Mouse (Mus musculus): ENCODE results near the gene Tnfsf9.
A peak's percentile ranks its signal among the peaks of the same experiment; 100 is the strongest.
"Not testable (repeated sequence)": the region's sequence is repeated elsewhere in the genome, so short reads cannot be mapped to it uniquely, and the experiment has no call there.

The Tnfsf9 gene

GRCm38 (mm10) chr17:57095855-57096622 lies 9.1 kb upstream of the Tnfsf9 start:
- peak in 1 of 2 experiments; percentile 37 for DNase-seq

- peak; percentile 95 to 97 for DNase-seq
Measured at GRCm38 (mm10) chr17:57096623-57096920, 8.6 kb upstream of the Tnfsf9 start.

DNA sequence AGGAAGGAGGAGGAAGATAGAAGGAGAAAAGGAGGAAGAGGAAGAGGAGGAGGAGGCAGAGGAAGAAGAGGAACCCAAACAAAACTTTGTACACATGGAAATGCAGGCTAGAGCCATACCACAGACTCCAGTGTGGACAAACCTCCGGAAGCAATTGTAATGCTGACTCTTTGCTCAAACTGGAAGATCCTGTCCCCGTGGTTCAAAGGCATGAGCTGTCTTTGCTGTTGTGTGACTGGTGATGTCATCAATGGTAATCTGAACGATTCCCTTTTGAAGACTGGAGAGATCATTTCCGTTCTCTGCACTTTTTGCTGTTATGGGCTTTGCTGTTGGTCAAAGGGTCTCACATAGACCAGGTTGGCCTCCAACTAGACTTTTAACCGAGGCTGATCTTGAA lies 6.8 kb upstream of the Tnfsf9 start:
- no peak for DNase-seq

GRCm38 (mm10) chr17:57099629-57100325 lies 5.3 kb upstream of the Tnfsf9 start:
- peak in 1 of 2 experiments; percentile 39 for DNase-seq

DNA sequence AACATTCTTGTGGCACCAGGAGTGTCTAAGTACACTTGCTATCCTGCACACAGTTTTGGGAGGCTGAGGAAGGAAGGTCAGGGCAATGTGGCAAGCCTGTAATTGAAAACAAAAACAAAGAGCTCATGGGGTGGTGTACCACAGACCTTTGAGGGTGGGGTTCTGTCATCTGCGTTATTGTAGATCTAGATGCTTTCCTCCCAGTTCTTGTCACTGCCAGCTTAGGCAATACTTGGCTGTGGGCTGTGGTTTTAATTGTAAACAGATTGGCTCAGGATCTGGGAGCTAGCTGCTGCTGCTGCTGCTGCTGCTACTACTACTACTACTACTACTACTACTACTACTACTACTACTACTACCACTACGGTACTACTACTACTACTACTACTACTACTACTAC lies 2.8 kb upstream of the Tnfsf9 start:
- no peak for DNase-seq

DNA sequence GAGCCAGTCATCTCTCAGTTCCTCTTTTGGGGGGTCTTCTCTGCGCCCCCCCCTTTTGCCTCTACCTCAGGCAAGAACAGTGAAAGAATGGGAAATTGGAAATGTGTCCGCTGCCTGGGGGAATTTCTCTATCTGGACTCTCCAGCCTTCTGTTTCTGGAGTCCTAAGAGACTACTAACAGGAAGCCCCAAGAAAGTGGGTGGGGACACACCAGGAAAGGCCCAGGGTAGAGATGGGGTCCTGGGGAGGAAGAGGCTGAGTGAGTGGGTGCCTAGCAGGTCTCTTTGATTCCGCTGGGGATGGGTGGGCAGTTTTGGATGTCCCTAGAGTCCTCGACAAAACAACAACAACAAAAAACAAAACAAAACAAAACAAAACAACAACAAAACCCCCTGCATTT lies 629 bp upstream of the Tnfsf9 start:
- no peak for DNase-seq

GRCm38 (mm10) chr17:57106035-57106368 lies 877 bp downstream of the Tnfsf9 start:
- no peak for DNase-seq

- no peak for DNase-seq
Measured at GRCm38 (mm10) chr17:57107064-57107463, 1.9 kb downstream of the Tnfsf9 start.

- peak; percentile 33 to 43 for DNase-seq
Measured at GRCm38 (mm10) chr17:57108040-57108665, 3.0 kb downstream of the Tnfsf9 start.

DNA sequence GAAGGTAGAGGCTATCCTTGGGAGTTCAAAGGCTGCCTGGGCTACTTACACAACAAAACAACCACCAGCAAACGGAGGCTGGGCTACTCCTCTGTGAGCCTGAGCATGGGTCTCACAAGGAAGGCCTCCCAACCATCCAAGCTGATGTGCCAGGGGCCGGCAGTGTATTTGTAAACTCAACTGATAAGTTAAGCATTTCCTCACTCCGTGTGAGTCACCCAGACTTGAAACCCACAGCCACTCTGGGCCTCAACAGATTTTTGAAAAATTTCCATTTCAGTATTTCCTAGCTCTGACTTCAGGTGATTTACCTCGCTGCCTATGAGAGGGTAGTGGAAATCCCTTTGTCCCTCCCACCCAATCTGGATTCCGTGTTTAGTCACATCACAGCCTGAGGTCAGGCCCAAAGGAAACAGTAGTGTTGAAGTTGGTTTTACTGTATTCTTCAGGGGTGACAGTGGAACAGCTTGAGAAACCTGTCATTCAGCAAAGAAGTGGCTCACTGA lies 3.6 kb downstream of the Tnfsf9 start:
- DNase-seq, result no peak

DNA sequence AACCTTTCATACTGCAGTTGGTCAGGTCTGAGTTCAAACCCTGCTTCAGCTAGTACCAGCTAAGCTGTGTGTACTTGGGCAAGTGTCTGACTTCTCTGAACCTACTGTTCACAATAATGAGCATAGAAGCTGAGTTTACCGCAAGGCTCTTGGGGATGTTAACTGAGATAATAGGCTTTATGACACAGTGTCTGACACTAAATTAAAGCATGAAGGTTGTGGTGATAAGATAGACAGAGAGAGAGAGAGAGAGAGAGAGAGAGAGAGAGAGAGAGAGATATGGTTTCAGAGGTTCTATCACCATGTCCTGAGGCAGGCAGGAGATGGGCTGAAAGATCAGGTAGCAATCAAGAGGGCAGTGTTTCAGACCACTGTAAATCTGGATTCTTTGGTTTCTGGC lies 4.9 kb downstream of the Tnfsf9 start:
- no peak for DNase-seq

GRCm38 (mm10) chr17:57112768-57113474 lies 7.8 kb downstream of the Tnfsf9 start:
- no peak for DNase-seq

DNA sequence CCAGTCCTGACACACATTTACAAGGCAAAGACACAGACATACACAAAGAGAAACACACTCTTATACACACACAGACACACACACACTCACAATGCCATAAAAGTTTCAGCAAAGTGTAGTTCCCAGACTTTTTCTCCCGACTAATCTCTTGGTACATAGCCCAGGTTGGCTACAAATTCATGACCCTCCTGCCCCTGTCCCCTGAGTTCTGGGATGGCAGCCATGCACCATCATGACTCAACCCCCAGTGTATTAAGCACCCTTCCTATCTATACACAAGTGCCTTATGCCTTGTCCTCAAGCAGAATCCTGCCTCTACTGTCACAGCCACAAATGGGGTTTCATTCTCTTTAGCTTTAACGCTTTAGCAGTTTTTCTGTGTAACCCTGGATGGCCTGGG lies 11.7 kb downstream of the Tnfsf9 start:
- no peak for DNase-seq

- DNase-seq, result peak in 1 of 2 experiments; percentile 22
Measured at GRCm38 (mm10) chr17:57118524-57119349, 13.6 kb downstream of the Tnfsf9 start.

GRCm38 (mm10) chr17:57121856-57122255 lies 16.7 kb downstream of the Tnfsf9 start:
- no peak for DNase-seq

DNA sequence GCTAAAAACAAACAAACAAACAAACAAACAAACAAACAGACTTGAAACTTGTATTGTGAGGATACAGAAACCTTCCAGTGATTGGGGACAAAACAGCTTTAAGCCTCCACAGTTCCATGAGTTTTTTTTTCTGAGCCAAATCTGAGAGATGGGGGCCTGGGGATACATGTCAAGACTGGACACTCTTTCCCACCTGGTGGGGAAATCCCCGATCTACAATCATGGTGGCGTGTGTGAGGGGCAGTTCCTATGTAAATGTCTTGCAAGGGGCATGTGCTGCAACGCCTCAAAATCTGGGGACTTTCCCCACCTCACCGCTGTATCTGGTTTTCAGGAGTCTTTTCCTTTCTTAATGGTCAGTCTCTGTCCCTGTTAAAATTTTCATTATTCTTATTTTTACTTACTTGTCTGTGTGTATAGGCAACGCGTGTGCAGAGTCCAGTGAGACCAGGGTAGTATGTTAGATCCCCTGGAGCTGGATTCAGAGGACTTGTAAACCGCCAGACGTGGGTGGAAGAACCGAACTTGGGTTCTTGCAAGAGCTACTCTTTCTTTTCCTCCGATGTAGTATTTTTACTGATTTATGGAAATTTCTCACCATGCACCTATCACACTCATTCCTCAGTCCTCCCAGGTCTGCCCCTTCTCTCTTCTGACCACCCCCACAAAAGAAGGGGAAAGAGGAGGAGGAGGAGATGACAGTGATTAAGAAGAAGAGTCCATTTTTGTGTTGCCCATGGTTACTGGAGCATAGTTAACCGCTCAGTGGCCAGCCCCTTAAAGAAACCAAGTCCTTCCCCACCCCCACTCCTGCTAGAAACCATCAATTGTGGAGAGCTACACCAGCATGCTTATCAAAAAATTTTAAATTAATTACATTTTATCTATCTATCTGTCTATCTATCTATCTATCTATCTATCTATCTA lies 18.3 kb downstream of the Tnfsf9 start:
- DNase-seq, result no peak

- no peak for DNase-seq
Measured at GRCm38 (mm10) chr17:57124792-57125191, 19.7 kb downstream of the Tnfsf9 start.

DNA sequence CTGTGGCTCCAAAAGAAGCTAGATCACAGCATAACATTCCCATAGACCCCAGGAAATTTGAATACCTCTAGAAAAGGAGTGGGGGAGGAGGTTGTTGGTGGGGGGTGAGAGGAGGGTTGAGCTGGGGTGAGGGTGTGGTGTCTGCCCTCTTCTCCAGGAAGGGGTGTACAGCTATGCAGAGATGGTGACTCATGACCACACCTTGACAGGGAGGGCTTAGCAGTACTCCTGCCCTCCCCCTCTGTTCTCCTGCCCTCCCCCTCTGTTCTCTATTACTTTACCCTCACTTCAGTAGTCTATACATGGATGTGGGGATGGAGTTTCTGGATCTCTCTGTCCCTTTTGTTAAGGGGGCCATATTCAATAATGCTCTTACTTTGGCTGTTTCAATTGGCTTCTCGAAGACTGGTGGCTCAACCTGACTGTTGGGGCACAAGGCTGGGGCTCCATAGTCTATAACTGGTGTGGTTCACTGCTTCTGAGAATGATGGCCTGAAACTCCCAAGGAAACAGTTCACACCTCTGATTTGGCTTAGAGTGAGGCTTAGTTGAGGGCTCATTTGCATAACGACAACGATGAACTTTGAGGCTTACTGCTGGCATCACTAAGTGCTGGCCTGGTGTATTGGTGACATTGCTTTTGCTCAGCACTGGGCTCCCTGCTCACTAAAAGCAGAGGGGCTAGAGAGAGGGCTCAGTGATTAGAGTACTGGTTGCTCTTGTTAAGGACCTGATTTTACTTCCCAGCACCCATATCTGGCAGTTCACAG lies 20.9 kb downstream of the Tnfsf9 start:
- DNase-seq, result no peak

- DNase-seq, result no peak
Measured at GRCm38 (mm10) chr17:57131793-57132192, 26.7 kb downstream of the Tnfsf9 start.

DNA sequence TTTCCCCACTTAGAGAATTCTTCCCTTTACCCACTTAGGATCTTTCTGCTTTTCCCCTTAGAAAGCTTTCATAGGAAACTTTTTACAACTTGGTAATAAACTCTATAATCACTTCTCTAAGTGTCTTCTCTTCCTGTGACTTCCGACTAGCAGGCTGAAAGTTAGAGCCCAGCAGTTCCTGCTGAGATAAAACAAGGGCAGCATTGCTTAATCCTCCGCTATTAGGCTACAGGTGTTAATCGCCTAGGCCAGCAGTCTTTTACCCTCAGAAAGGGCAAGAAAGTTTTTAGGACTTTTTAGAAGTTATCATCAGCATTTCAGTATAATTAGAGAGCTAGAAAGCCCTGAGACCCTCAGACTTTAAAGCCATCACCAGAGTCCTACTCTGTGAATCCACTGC lies 28.9 kb downstream of the Tnfsf9 start:
- DNase-seq, result not testable (repeated sequence)
